Mouse (Mus musculus): ENCODE measurements around the gene Shc2.

GRCm38 (mm10) chr10:79585136-79585535 is 52.6 kb downstream of the Shc2 start:
- no peak for TF ChIP-seq CTCF (IDR thresholded peaks at IDR 0.05; ENCODE audit: borderline replicate concordance, extremely low read depth, insufficient read depth, insufficient read length)
- TF ChIP-seq POLR2A (IDR thresholded peaks at IDR 0.05; ENCODE audit: borderline replicate concordance, extremely low read depth, insufficient read depth, insufficient read length, poor library complexity, severe bottlenecking) = no peak
